Mouse (Mus musculus) limb, embryonic 14.5 days (tissue): ENCODE data around the gene Cnot6. TPM values are rescaled to one million over a fixed set of nuclear protein-coding genes. Genes with fewer than 3 reads are reported as not detected.

ENCODE experiments used
- ATAC-seq: fragments of 200-750 bp; cut with Nextera tagmentation; 2 replicates; pipeline ENCODE4 v1.8.0; 2017; ENCODE audit warnings: low read depth, moderate number of reproducible peaks, moderate TSS enrichment; ENCODE audit not compliant: low FRiP score
- DNase-seq: peaks from one replicate; pipeline ENCODE4 v3.0.0-alpha.2; 2015; ENCODE audit warnings: low spot score
- H3K27ac ChIP-seq: fragments of 300-500 bp; sonication (generic); replicated peaks from 2 replicates; pipeline ENCODE4 v1.5.1; 2014; ENCODE audit warnings: low read depth, mild to moderate bottlenecking, low read length, moderate library complexity, mixed read lengths
- H3K27me3 ChIP-seq: fragments of 300-500 bp; sonication (generic); 2 replicates; pipeline ENCODE4 v1.6.1; 2014; ENCODE audit warnings: low read length, mixed read lengths; ENCODE audit not compliant: control insufficient read depth, insufficient read depth
- H3K36me3 ChIP-seq: fragments of 300-500 bp; sonication (generic); 2 replicates; pipeline ENCODE4 v1.6.1; 2014; ENCODE audit warnings: mild to moderate bottlenecking, low read length, moderate library complexity, mixed read lengths; ENCODE audit not compliant: control insufficient read depth, insufficient read depth
- H3K4me1 ChIP-seq: fragments of 300-500 bp; sonication (generic); 2 replicates; pipeline ENCODE4 v1.6.1; 2014; ENCODE audit warnings: antibody characterized with exemption, low read length, mixed read lengths; ENCODE audit not compliant: control insufficient read depth, insufficient read depth
- H3K4me2 ChIP-seq: fragments of 300-500 bp; sonication (generic); replicated peaks from 2 replicates; pipeline ENCODE4 v1.6.1; 2014; ENCODE audit warnings: low read depth, mild to moderate bottlenecking, low read length, moderate library complexity; ENCODE audit not compliant: severe bottlenecking
- H3K4me3 ChIP-seq: fragments of 300-500 bp; sonication (generic); replicated peaks from 2 replicates; pipeline ENCODE4 v1.5.1; 2014; ENCODE audit warnings: low read length
- H3K9ac ChIP-seq: fragments of 300-500 bp; sonication (generic); 2 replicates; pipeline ENCODE4 v1.6.1; 2014; ENCODE audit warnings: mild to moderate bottlenecking, low read depth, low read length, moderate library complexity; ENCODE audit not compliant: severe bottlenecking
- H3K9me3 ChIP-seq: fragments of 300-500 bp; sonication (generic); 2 replicates; pipeline ENCODE4 v1.6.1; 2016; ENCODE audit warnings: low read length; ENCODE audit not compliant: control insufficient read depth
- POLR2A ChIP-seq: fragments of 200-500 bp; IDR thresholded peaks from 2 replicates; pipeline ENCODE4 v1.8.0; 2012; ENCODE audit warnings: inconsistent platforms, mild to moderate bottlenecking, moderate library complexity, borderline replicate concordance; ENCODE audit not compliant: insufficient read depth, insufficient read length; ENCODE audit errors: extremely low read depth
- WGBS: fragments of 180-500 bp; shearing (Covaris S2); extraction: QIAGEN DNeasy Blood & Tissue Kit; methylation state at CpG from one replicate; pipeline ENCODE4 v1.1.7; 2014; 5-methylcytosine and 5-hydroxymethylcytosine counted together
- polyA plus RNA-seq, 2 experiments: library from polyadenylated mRNA; depleted of rRNA in 1 of 2; stranded (reverse) in 1 of 2; unstranded in 1 of 2; fragments of >200 nt; fragmentation: Nextera tagmentation in 1 of 2; extraction: Ambion mirVana in 1 of 2; gene quantifications; 2 replicates each; pipeline versions ENCODE4 v1.2.1 to v1.2.3; 2012 to 2014

The Cnot6 gene
- polyA plus RNA-seq, 2 experiments = 59.7 to 65.2 TPM

DNA sequence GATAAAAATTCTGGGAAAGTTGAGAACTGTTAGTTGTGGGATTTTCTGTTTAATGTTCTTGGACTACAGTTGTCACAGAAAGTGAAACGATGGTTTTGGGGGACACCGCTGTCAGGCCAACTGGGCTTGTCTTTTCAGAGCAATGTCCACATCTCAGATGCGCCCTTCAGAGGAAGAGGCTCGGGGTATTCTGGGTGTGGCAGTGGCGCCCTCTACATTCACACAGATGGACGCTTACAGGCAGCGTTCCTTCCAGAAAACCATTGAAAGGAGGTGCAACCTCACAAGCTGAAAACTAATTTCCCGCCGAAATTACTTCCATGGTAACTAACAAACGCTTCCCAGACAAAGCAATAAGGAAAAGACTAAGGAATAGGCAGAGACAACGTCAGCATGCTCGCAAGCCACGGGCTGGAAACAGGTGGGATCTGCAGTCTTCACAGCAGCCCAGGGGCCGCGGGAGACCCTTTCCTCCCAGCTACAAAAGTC is 50.2 kb downstream of the Cnot6 start:
- Histone ChIP-seq H3K9ac (no peak overlapping the region), H3K27me3 (no peaks in the 10 kb centered on the region), H3K36me3 (no peaks in the 10 kb centered on the region), H3K27ac (no peak overlapping the region), H3K4me1 (no peaks in the 10 kb centered on the region), H3K4me3 (no peak overlapping the region), H3K4me2 (no peak overlapping the region), H3K9me3 (no peaks in the 10 kb centered on the region)
- TF ChIP-seq POLR2A = no peak
- DNase-seq (no peak), ATAC-seq (no peak)
- 55% methylated on average over 15 of the region's 15 CpGs for WGBS

DNA sequence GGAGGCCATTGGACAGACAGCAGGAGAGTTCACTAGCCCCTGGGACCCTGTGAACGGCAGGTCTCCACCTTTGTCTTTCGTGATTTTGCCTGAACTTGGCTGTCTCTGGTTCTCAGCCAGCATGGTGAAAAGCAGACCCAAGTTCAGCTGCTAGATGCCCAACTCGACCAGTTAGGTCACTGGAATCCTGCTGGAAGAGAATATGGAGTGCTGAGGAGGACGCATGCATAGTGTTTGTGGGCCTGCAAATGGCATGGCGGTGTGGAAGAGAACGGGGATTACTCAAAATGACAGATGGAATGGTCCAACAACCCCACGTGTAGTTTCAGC is 53.1 kb downstream of the Cnot6 start:
- Histone ChIP-seq H3K4me2 (no peak overlapping the region), H3K9ac (no peak overlapping the region), H3K27me3 (no peaks in the 10 kb centered on the region), H3K4me3 (no peak overlapping the region), H3K4me1 (no peaks in the 10 kb centered on the region), H3K36me3 (no peaks in the 10 kb centered on the region), H3K9me3 (no peaks in the 10 kb centered on the region), H3K27ac (no peak overlapping the region)
- ATAC-seq = no peak
- TF ChIP-seq POLR2A = no peak
- 76% methylated on average over 7 of the region's 7 CpGs for WGBS
- no peak for DNase-seq

DNA sequence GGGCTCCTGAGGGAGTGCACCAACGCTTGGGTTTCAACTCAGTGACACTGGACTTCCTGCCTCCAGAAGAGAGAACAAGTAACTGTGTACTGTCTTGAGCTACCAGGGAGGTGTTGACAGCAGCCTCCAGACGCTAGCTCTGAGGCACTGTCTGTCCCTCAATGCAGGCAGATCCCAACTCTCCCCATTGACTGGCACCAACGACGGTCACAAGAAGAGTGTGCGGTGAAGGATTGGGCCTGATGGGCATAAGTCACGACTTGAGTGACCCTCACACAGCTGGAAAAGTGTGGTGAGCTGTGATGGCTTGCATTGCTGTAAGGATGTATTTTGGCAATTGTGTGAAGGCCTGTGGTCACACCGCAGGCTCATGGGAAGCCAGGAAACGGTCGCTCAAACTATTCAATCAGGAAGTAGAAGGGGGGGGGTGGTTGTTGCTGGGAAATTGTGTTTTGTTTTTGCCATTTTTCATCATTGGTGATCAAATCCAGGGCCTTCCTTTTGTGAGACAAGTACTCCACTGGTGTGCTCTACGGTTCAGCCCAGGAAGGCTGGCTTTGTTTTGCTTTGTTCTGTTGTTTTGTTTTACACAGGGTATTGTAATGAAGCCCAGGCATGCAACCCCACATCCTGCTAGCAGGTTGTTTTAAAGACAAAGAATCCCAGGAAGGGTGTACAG is 53.6 kb downstream of the Cnot6 start:
- TF ChIP-seq POLR2A = no peak
- Histone ChIP-seq H3K36me3 (no peaks in the 10 kb centered on the region), H3K4me1 (no peaks in the 10 kb centered on the region), H3K27me3 (no peaks in the 10 kb centered on the region), H3K4me2 (no peak overlapping the region), H3K4me3 (no peak overlapping the region), H3K27ac (no peak overlapping the region), H3K9ac (no peak overlapping the region), H3K9me3 (no peaks in the 10 kb centered on the region)
- 67% methylated on average over 10 of the region's 10 CpGs for WGBS
- ATAC-seq (no peak), DNase-seq (no peak)

DNA sequence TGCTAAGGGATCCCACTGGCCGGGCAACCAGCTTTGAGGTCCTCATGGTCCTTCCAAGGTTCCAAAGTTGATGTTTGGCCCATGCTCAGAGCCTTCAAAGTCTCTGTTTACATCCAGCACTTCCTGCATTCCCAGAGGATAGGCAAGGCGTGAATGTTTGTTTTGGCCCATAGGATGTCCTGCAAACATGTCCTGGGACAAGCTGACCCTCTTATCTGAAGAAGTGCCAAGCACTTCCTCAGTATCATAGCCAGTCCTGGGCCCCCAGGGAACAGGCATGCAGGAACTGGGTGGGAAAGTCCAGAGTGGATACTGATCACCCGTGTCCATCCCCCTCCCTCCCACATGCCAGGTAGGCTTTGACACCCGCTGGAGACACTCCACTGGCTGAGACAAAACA is 54.5 kb downstream of the Cnot6 start:
- Histone ChIP-seq H3K27me3 (no peaks in the 10 kb centered on the region), H3K9ac (no peak overlapping the region), H3K27ac (no peak overlapping the region), H3K4me3 (no peak overlapping the region), H3K9me3 (no peaks in the 10 kb centered on the region), H3K4me1 (no peaks in the 10 kb centered on the region; the same call in 1 of the 2 replicates), H3K36me3 (no peaks in the 10 kb centered on the region), H3K4me2 (no peak overlapping the region)
- ATAC-seq (no peak), DNase-seq (no peak)
- TF ChIP-seq POLR2A = no peak
- 83% methylated on average over 4 of the region's 4 CpGs for WGBS

DNA sequence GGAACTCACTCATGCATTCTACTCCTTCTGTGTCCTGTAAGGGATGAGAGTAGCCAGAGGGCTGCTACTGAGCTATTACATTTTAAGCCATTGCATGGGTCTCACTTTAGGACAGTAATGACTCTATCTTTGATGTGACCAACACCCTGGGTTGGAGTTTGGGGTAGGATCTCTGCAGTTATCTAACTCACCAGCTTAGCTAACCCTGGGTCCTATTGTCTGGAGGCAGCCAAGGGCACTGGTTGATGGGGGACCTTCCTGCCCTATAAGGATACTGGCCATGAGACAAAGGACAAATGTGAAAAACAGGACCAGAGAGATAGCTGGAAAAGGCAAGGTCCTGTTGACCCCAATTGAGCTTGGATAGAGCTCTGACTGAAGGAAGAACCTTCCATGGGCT is 57.0 kb downstream of the Cnot6 start:
- DNase-seq (no peak), ATAC-seq (no peak)
- H3K27ac ChIP-seq = no peak overlapping the region
- no peaks in the 10 kb centered on the region for H3K27me3 ChIP-seq
- no peak for TF ChIP-seq POLR2A
- no peak overlapping the region for H3K4me2 ChIP-seq
- no peak overlapping the region for H3K4me3 ChIP-seq
- H3K9me3 ChIP-seq = no peaks in the 10 kb centered on the region
- peaks cover 5% of the 10 kb centered on the region; the same call in 1 of the 2 replicates for H3K4me1 ChIP-seq
- H3K36me3 ChIP-seq = no peaks in the 10 kb centered on the region
- no peak overlapping the region for H3K9ac ChIP-seq
